Mouse (Mus musculus): ENCODE results near the gene Klhl2. TPM values are rescaled to one million over a fixed set of nuclear protein-coding genes. Genes with fewer than 3 reads are reported as not detected.

The Klhl2 gene
- polyA plus RNA-seq, 1 experiment from 2014 or later = 15.3 TPM

DNA sequence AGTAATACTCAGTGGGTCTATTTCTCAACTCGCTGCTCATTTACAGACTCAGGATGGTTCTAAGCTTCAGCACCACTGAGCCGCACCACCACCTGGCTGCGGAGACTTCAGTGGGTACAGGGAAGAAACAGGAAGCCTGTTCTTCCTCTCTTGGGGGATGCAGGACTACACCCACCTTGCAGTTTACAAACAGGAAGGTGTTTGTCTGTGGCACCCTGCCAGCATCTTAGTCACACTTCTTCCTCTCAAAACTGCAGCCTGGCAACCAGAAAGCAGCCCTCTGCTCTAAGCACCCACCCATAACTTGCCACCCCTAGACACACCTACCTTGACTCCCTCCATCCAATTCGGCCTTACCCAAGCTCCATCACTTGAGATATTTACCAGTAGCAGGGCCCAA, 61.1 kb downstream of the Klhl2 start:
- Histone ChIP-seq H3K9ac (no peak overlapping the region), H3K9me3 (replicated peaks) (no peaks in the 10 kb centered on the region), H3K4me3 (replicated peaks) (no peak overlapping the region), H3K4me1 (peaks cover 5% of the 10 kb centered on the region; the same call in 1 of the 2 replicates), H3K36me3 (no peaks in the 10 kb centered on the region), H3K27ac (no peak overlapping the region), H3K27me3 (no peaks in the 10 kb centered on the region), H3K4me2 (no peak overlapping the region)
- WGBS = 93% methylated on average over 4 of the region's 4 CpGs
- ATAC-seq (replicated peaks; ENCODE audit: low FRiP score) = no peak

DNA sequence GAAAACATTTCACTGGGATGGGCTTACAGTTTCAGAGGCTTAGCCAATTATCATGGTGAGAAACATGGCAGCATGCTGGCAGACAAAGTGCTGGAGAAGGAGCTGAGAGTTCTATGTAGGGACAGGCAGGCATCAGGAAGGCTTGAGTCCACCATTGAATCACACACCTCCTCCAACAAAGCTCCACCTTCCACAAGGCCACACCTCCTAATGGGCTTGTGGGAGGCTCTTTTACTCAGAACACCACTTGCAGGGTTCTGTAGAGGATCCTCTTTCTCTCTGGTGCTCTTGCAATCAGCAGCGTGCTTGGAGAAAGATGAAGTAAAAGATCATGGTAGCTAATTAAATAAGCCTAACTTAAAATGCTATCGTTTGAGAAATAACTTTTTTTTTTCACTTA, 63.0 kb downstream of the Klhl2 start:
- H3K9ac ChIP-seq = no peak overlapping the region
- H3K36me3 ChIP-seq = no peaks in the 10 kb centered on the region
- no peak for ATAC-seq (replicated peaks; ENCODE audit: low FRiP score)
- no peak overlapping the region for H3K4me2 ChIP-seq
- peaks cover 5% of the 10 kb centered on the region; the same call in 1 of the 2 replicates for H3K4me1 ChIP-seq
- H3K9me3 ChIP-seq (replicated peaks) = no peaks in the 10 kb centered on the region
- no peak overlapping the region for H3K27ac ChIP-seq
- no peaks in the 10 kb centered on the region for H3K27me3 ChIP-seq
- whole genome bisulfite sequencing = 82% methylated on average over 2 of the region's 2 CpGs
- H3K4me3 ChIP-seq (replicated peaks) = no peak overlapping the region

DNA sequence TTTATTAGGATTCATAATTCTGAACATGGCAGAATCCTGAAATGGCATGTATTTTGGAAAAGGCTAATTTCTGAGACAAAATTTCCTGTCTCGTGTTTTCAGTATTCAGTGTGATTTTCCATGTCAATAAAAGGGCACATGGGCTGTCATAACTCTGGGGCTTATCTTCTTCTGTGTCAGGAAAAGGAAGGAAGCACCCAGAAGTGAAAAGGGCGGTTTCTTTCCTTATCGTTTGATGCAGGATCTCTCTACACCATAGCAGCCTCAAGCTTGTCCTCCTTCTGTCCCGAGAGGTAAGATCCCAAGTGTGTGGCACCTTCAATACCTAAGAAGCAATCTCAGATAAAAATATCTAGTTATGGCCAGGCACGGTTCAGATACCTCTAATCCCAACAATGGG, 65.6 kb downstream of the Klhl2 start:
- no peaks in the 10 kb centered on the region for H3K9me3 ChIP-seq (replicated peaks)
- H3K27me3 ChIP-seq = no peaks in the 10 kb centered on the region
- no peak overlapping the region for H3K9ac ChIP-seq
- H3K4me3 ChIP-seq (replicated peaks) = no peak overlapping the region
- H3K4me1 ChIP-seq = no peaks in the 10 kb centered on the region
- no peak overlapping the region for H3K27ac ChIP-seq
- no peak for ATAC-seq (replicated peaks; ENCODE audit: low FRiP score)
- no peaks in the 10 kb centered on the region for H3K36me3 ChIP-seq
- 81% methylated on average over 5 of the region's 5 CpGs for WGBS
- no peak overlapping the region for H3K4me2 ChIP-seq

- no peak for ATAC-seq (replicated peaks; ENCODE audit: low FRiP score)
- Histone ChIP-seq H3K4me2 (no peak overlapping the region), H3K36me3 (peaks cover 9% of the 10 kb centered on the region; the same call in 1 of the 2 replicates), H3K9ac (no peak overlapping the region), H3K9me3 (replicated peaks) (no peaks in the 10 kb centered on the region), H3K4me1 (no peaks in the 10 kb centered on the region), H3K27me3 (no peaks in the 10 kb centered on the region), H3K4me3 (replicated peaks) (no peak overlapping the region), H3K27ac (no peak overlapping the region)
- 90% methylated on average over 6 of the region's 6 CpGs for WGBS
Observed at GRCm38 (mm10) chr8:64781947-64782346, 67.9 kb downstream of the Klhl2 start.

- H3K9ac ChIP-seq = no peak overlapping the region
- ATAC-seq (replicated peaks; ENCODE audit: low FRiP score) = no peak; the same call in 1 of the 2 replicates
- no peak overlapping the region for H3K4me2 ChIP-seq
- no peaks in the 10 kb centered on the region for H3K9me3 ChIP-seq (replicated peaks)
- H3K4me3 ChIP-seq (replicated peaks) = no peak overlapping the region
- WGBS = 65% methylated on average over 9 of the region's 9 CpGs
- H3K36me3 ChIP-seq = peaks cover 18% of the 10 kb centered on the region; the same call in 1 of the 2 replicates
- no peak overlapping the region for H3K27ac ChIP-seq
- no peaks in the 10 kb centered on the region for H3K27me3 ChIP-seq
- no peaks in the 10 kb centered on the region for H3K4me1 ChIP-seq
Observed at GRCm38 (mm10) chr8:64777925-64778324, 71.9 kb downstream of the Klhl2 start.

DNA sequence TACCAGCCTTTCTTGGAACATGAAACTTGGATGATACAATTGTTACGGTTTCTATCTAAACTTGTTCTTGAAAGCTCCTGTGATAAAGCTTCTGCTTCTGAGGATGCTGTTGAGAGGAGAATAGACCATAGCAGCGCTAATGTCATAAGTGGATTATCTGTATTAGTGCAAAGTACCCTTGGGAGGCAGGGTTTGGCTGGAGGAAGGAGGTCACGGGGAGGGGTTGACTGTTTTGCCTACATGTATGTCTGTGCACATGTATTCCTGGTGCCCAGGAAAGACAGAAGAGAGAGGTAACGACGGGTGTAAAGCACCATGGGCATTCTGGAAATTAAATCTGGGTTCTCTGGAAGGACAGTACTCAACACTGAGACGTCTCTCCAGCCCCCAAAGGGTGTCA, 75.7 kb downstream of the Klhl2 start:
- H3K27ac ChIP-seq = no peak overlapping the region
- H3K9me3 ChIP-seq (replicated peaks) = no peaks in the 10 kb centered on the region
- WGBS = 93% methylated on average over 6 of the region's 6 CpGs
- no peaks in the 10 kb centered on the region for H3K4me1 ChIP-seq
- no peak overlapping the region for H3K4me2 ChIP-seq
- H3K4me3 ChIP-seq (replicated peaks) = no peak overlapping the region
- H3K36me3 ChIP-seq = peaks cover 25% of the 10 kb centered on the region
- no peak overlapping the region for H3K9ac ChIP-seq
- H3K27me3 ChIP-seq = no peaks in the 10 kb centered on the region
- no peak for ATAC-seq (replicated peaks; ENCODE audit: low FRiP score)

DNA sequence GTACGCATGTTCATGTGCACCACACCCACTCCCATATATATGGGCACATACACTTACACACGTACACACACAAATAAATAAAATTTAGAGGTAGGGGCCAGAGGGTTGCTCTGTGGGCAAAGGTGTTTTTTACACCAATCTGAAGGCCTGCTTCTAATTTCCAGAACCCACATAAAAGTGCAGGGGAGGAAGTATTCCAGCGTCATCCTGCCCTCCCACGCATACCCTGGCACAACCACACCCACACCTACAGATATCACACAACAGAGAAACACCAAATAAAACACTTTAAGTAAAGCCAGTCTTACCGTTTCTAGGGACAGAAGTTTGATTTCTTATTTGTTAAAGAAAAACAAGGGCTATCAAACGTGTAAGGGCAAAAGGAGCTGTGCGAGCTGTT, 79.0 kb downstream of the Klhl2 start:
- H3K9me3 ChIP-seq (replicated peaks) = no peaks in the 10 kb centered on the region
- no peak overlapping the region for H3K4me2 ChIP-seq
- H3K36me3 ChIP-seq = peaks cover 22% of the 10 kb centered on the region; the same call in 1 of the 2 replicates
- 77% methylated on average over 7 of the region's 7 CpGs for WGBS
- H3K4me1 ChIP-seq = no peaks in the 10 kb centered on the region
- no peak overlapping the region for H3K9ac ChIP-seq
- H3K27me3 ChIP-seq = no peaks in the 10 kb centered on the region
- H3K4me3 ChIP-seq (replicated peaks) = no peak overlapping the region
- H3K27ac ChIP-seq = no peak overlapping the region
- no peak for ATAC-seq (replicated peaks; ENCODE audit: low FRiP score)

DNA sequence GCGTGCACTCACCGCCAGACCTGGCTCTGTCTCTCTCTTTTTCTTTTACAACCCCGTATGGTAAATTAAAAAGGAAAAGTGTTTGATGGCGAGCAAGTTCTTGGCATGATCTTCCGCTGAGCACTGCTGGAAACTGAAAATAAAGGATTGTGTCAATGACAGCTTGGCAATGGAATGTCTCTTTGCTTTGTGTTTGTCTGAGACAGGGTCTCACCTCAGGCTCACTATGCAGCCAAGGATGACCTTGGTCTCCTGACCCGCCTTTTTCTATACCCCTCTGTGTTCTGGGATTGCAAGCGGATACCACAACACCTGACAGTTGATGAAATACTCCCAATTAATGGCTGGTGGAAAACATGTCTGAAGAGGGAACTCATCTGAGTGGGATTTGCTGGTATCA, 80.2 kb downstream of the Klhl2 start:
- Histone ChIP-seq H3K9me3 (replicated peaks) (no peaks in the 10 kb centered on the region), H3K4me3 (replicated peaks) (no peak overlapping the region), H3K36me3 (peaks cover 18% of the 10 kb centered on the region; the same call in 1 of the 2 replicates), H3K4me1 (no peaks in the 10 kb centered on the region), H3K27ac (no peak overlapping the region), H3K4me2 (no peak overlapping the region), H3K9ac (no peak overlapping the region), H3K27me3 (no peaks in the 10 kb centered on the region)
- no peak for ATAC-seq (replicated peaks; ENCODE audit: low FRiP score)
- WGBS = 81% methylated on average over 7 of the region's 7 CpGs

DNA sequence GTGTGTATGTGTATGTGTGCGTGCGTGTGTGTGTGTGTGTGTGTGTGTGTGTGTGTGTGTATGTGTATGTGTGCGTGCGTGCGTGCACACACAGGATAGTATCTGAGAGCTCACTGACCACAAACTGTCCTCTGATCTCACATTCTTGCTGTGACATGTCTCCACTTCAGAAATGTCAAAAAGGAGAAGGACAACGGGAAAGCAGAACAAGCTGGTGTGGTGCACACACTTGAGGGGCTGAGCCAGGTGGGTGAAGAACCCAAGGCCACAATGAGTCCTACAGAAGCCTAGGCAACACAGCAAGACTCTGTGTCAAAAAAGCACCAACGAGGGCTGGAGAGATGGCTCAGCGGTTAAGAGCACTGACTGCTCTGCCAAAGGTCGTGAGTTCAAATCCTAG, 81.2 kb downstream of the Klhl2 start:
- Histone ChIP-seq H3K9ac (no peak overlapping the region), H3K36me3 (peaks cover 14% of the 10 kb centered on the region; the same call in 1 of the 2 replicates), H3K9me3 (replicated peaks) (no peaks in the 10 kb centered on the region), H3K27me3 (no peaks in the 10 kb centered on the region), H3K27ac (no peak overlapping the region), H3K4me1 (no peaks in the 10 kb centered on the region), H3K4me2 (no peak overlapping the region), H3K4me3 (replicated peaks) (no peak overlapping the region)
- no peak for ATAC-seq (replicated peaks; ENCODE audit: low FRiP score)
- 82% methylated on average over 9 of the region's 9 CpGs for WGBS

DNA sequence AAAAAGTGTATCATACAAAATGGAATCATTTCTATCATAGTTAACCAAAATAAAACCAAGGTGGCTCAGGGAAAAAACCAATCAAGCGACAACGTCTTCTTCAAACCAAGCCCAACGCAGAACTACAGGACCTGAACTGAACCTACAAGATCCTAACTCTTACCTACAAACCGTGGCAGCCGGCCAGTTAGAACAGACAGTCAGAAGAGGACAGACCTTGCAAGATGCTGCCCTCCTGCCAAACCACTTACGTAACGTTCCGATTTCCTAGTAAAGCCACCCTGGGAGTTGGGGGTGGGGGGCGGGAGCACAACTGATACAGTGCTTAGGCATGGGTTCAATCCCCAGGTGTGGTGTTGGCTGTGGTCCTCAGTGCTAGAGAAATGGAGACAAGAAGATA, 82.8 kb downstream of the Klhl2 start:
- H3K36me3 ChIP-seq = peaks cover 16% of the 10 kb centered on the region; the same call in 1 of the 2 replicates
- ATAC-seq (replicated peaks; ENCODE audit: low FRiP score) = no peak
- H3K9me3 ChIP-seq (replicated peaks) = no peaks in the 10 kb centered on the region
- H3K4me3 ChIP-seq (replicated peaks) = no peak overlapping the region
- WGBS = 96% methylated on average over 9 of the region's 9 CpGs
- H3K27ac ChIP-seq = no peak overlapping the region
- H3K4me1 ChIP-seq = no peaks in the 10 kb centered on the region
- H3K27me3 ChIP-seq = no peaks in the 10 kb centered on the region
- no peak overlapping the region for H3K4me2 ChIP-seq
- no peak overlapping the region for H3K9ac ChIP-seq

GRCm38 (mm10) chr8:64764075-64764474, 85.7 kb downstream of the Klhl2 start:
- H3K27me3 ChIP-seq = no peaks in the 10 kb centered on the region
- WGBS = 59% methylated on average over 9 of the region's 9 CpGs
- H3K36me3 ChIP-seq = peaks cover 11% of the 10 kb centered on the region; the same call in 1 of the 2 replicates
- H3K4me2 ChIP-seq = no peak overlapping the region
- no peak overlapping the region for H3K27ac ChIP-seq
- no peaks in the 10 kb centered on the region for H3K4me1 ChIP-seq
- no peak for ATAC-seq (replicated peaks; ENCODE audit: low FRiP score)
- H3K9me3 ChIP-seq (replicated peaks) = no peaks in the 10 kb centered on the region
- no peak overlapping the region for H3K9ac ChIP-seq
- no peak overlapping the region for H3K4me3 ChIP-seq (replicated peaks)

DNA sequence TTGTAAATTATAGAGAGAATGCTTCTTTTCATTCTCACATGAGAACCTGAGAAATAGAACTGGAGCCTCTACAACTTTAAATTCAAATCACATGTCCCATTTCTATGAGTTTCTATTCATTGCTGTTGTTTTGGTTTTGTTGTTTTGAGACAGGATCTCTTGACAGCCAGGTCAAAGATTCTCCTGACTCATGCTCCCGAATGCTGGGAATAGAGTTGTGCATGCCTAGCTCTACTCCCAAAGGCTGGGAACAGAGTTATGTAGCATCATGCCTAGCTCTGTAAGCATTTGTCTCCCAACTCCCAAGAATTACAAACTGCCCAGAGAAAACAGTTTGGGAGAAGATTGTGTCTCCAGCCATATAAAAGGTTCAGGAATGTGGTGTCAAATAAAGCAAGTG, 87.1 kb downstream of the Klhl2 start:
- no peaks in the 10 kb centered on the region for H3K27me3 ChIP-seq
- no peak overlapping the region for H3K9ac ChIP-seq
- no peak overlapping the region for H3K27ac ChIP-seq
- no peak overlapping the region for H3K4me3 ChIP-seq (replicated peaks)
- H3K4me1 ChIP-seq = no peaks in the 10 kb centered on the region
- no peak overlapping the region for H3K4me2 ChIP-seq
- peaks cover 18% of the 10 kb centered on the region for H3K36me3 ChIP-seq
- WGBS = 73% methylated on average over 1 of the region's 1 CpGs
- no peaks in the 10 kb centered on the region for H3K9me3 ChIP-seq (replicated peaks)
- no peak for ATAC-seq (replicated peaks; ENCODE audit: low FRiP score)

- Histone ChIP-seq H3K4me2 (no peak overlapping the region), H3K36me3 (peaks cover 21% of the 10 kb centered on the region), H3K9ac (no peak overlapping the region), H3K27me3 (no peaks in the 10 kb centered on the region), H3K4me1 (no peaks in the 10 kb centered on the region), H3K4me3 (replicated peaks) (no peak overlapping the region), H3K9me3 (replicated peaks) (no peaks in the 10 kb centered on the region), H3K27ac (no peak overlapping the region)
- no peak for ATAC-seq (replicated peaks; ENCODE audit: low FRiP score)
- 83% methylated on average over 8 of the region's 8 CpGs for WGBS
Observed at GRCm38 (mm10) chr8:64761430-64761829, 88.4 kb downstream of the Klhl2 start.
